Mouse (Mus musculus) ES-E14 (cell line): Measurements from ENCODE around the gene Zeb2.

Source experiments
- CHD2 ChIP-seq: IDR thresholded peaks from 2 replicates; pipeline ENCODE4 v1.6.1; 2014; ENCODE audit warnings: mild to moderate bottlenecking, low read depth, low read length, inconsistent platforms
- HCFC1 ChIP-seq: IDR thresholded peaks from 2 replicates; pipeline ENCODE4 v1.6.1; 2012; ENCODE audit warnings: low read length, inconsistent platforms, borderline replicate concordance; ENCODE audit not compliant: insufficient read depth
- MAFK ChIP-seq: IDR thresholded peaks from 2 replicates; pipeline ENCODE4 v1.6.1; 2014; ENCODE audit warnings: mild to moderate bottlenecking, low read depth, low read length, inconsistent platforms; ENCODE audit not compliant: insufficient read depth
- ZC3H11A ChIP-seq: IDR thresholded peaks from 2 replicates; pipeline ENCODE4 v1.6.1; 2012; ENCODE audit warnings: low read depth, mild to moderate bottlenecking, inconsistent platforms, low read length, borderline replicate concordance
- ZNF384 ChIP-seq: IDR thresholded peaks from 2 replicates; pipeline ENCODE4 v1.6.1; 2012; ENCODE audit warnings: low read depth, low read length, inconsistent platforms

GRCm38 (mm10) chr2:44957329-44957797 lies 159.8 kb downstream of the Zeb2 start:
- TF ChIP-seq ZNF384: no peak
- no peak for TF ChIP-seq ZC3H11A
- TF ChIP-seq HCFC1: no peak
- no peak for TF ChIP-seq CHD2
- TF ChIP-seq MAFK: no peak
